In the genomic region with DNA sequence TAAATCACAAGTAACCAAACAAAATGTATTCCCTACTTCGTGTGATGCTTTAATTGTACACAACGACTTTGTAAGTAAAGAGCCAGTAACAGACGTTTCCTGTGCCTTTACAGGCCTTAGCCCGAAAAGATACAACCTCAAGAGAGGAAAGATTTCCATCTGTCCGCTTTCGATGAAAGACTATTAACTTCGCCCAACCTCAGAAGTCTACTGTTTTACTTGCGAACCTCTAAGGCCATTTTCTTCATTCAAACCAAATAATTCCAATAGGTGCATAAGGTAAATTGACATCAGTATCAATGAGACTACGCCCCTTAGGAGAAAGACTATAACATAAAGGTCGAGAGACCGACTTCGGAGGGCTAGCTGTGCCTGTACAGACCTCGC, we compare ENCODE assay signal across 8 mouse cellular contexts. TPM values are rescaled to one million over a fixed set of nuclear protein-coding genes. Genes with fewer than 3 reads are reported as not detected.
DNase-seq lines count a peak whose midpoint lies in the region; TF ChIP-seq lines count a peak whose summit lies in the region.

No protein-coding gene starts in this region.

- H3K27ac ChIP-seq in cerebellum, adult 2 months (ENCODE audit: insufficient read depth, low read length), result peak overlapping the region; percentile 83
- H3K27ac ChIP-seq in limb, embryonic 10.5 days, result peak overlapping the region; percentile 99
- H3K27ac ChIP-seq in small intestine, adult 2 months (ENCODE audit: insufficient read depth, low read depth, low read length), result peak overlapping the region; percentile 86

- peaks cover 2% of the 10 kb centered on the region; the same call in 1 of the 2 replicates for H3K4me1 ChIP-seq in cerebellum, adult 2 months (ENCODE audit: control insufficient read depth, insufficient read depth, low read length)
- peaks cover 34% of the 10 kb centered on the region for H3K4me1 ChIP-seq in limb, embryonic 10.5 days
- H3K4me1 ChIP-seq in small intestine, adult 2 months (ENCODE audit: control insufficient read depth, insufficient read depth, insufficient read length, low read length), result peaks cover 5% of the 10 kb centered on the region; the same call in 1 of the 2 replicates

- H3K9me3 ChIP-seq in limb, embryonic 10.5 days (replicated peaks), result no peaks in the 10 kb centered on the region

- H3K27me3 ChIP-seq in cerebellum, adult 2 months (ENCODE audit: control insufficient read depth, insufficient read depth, low read length), result no peaks in the 10 kb centered on the region
- H3K27me3 ChIP-seq in limb, embryonic 10.5 days (ENCODE audit: low read depth, poor library complexity, severe bottlenecking), result no peaks in the 10 kb centered on the region
- H3K27me3 ChIP-seq in small intestine, adult 2 months (ENCODE audit: control insufficient read depth, insufficient read depth, low read length), result no peaks in the 10 kb centered on the region

- DNase-seq in cerebellum, adult 2 months, result no peak
- no peak for DNase-seq in cerebellum, postnatal 10 days
- DNase-seq in retina, embryonic 14.5 days (ENCODE audit: low spot score), result peak; percentile 9
- DNase-seq in retina, postnatal 1 day, result no peak
- no peak for DNase-seq in limb, embryonic 10.5 days (ENCODE audit: low spot score)
- DNase-seq in adrenal gland, postnatal 25 days, result no peak
- DNase-seq in left cerebral cortex, postnatal 4 days, result no peak

- TF ChIP-seq POLR2A in cerebellum, adult 2 months (IDR thresholded peaks at IDR 0.05; ENCODE audit: borderline replicate concordance, insufficient read depth, low read length), result no peak
- no peak for TF ChIP-seq POLR2A in small intestine, adult 2 months (IDR thresholded peaks at IDR 0.05; ENCODE audit: low read depth, low read length)

- peaks cover 26% of the 10 kb centered on the region for H3K36me3 ChIP-seq in limb, embryonic 10.5 days
- peaks cover 14% of the 10 kb centered on the region for H3K36me3 ChIP-seq in small intestine, adult 2 months (ENCODE audit: control insufficient read depth, insufficient read depth, low read length)

- TF ChIP-seq CTCF in cerebellum, adult 2 months (IDR thresholded peaks at IDR 0.05; ENCODE audit: borderline replicate concordance, insufficient read depth, low read depth, low read length), result no peak
- no peak for TF ChIP-seq CTCF in small intestine, adult 2 months (IDR thresholded peaks at IDR 0.05; ENCODE audit: extremely low read depth, insufficient read length, insufficient replicate concordance, low read depth, low read length)

- 4% methylated on average over 13 of the region's 13 CpGs for WGBS in cerebellum, adult 2 months
- whole genome bisulfite sequencing in limb, embryonic 10.5 days, result 6% methylated on average over 13 of the region's 13 CpGs
- 1% methylated on average over 13 of the region's 13 CpGs for WGBS in small intestine, adult 2 months

- intact Hi-C loops in left cerebral cortex, postnatal 4 days (cut with DNase I), result no loop called here

- H3K4me3 ChIP-seq in cerebellum, adult 2 months (replicated peaks; ENCODE audit: insufficient read depth, low read depth, low read length), result peak overlapping the region; percentile 74
- peak overlapping the region; percentile 95 for H3K4me3 ChIP-seq in limb, embryonic 10.5 days
- H3K4me3 ChIP-seq in small intestine, adult 2 months (ENCODE audit: low read depth, low read length), result peak overlapping the region; percentile 88

RNA-seq across cellular contexts. Expression of gene Hmgcr, which starts 0.7 kb away (rescaled TPM):
- 39.9 and 42.0 TPM in 2 replicates for polyA plus RNA-seq in cerebellum, adult 2 months (2012; rRNA removed)
- polyA plus RNA-seq in limb, embryonic 10.5 days (2016; fragmentation: Nextera tagmentation; extraction: Ambion mirVana), result 116 and 133 TPM in 2 replicates
- 12.0 and 21.6 TPM in 2 replicates for polyA plus RNA-seq in small intestine, adult 2 months (2012; rRNA removed)
- total RNA-seq in adrenal gland, postnatal 25 days (2021), result 218 and 227 TPM in 2 replicates
- 100 to 1,000 TPM; 399 to 412 TPM for total RNA-seq in left cerebral cortex, postnatal 4 days (2021)
